Mouse (Mus musculus) mouse embryonic stem cell (cell line): ENCODE data around the gene Traf3ip2.

Experiments used
- in situ Hi-C, 2 experiments: fragments of 300-500 bp; cut with MboI; formaldehyde crosslinking; loops; 1 replicate in 1 of 2; 3 replicates in 1 of 2; pipeline ENCODE4 v1.14.3; 2019 to 2020; ENCODE audit warnings: low sequenced_read_pairs in 2 of 2, low pct_unique_long_range_greater_than_20kb in 1 of 2, mixed read lengths in 1 of 2; ENCODE audit not compliant: unreplicated experiment in 1 of 2

Traf3ip2 gene

DNA sequence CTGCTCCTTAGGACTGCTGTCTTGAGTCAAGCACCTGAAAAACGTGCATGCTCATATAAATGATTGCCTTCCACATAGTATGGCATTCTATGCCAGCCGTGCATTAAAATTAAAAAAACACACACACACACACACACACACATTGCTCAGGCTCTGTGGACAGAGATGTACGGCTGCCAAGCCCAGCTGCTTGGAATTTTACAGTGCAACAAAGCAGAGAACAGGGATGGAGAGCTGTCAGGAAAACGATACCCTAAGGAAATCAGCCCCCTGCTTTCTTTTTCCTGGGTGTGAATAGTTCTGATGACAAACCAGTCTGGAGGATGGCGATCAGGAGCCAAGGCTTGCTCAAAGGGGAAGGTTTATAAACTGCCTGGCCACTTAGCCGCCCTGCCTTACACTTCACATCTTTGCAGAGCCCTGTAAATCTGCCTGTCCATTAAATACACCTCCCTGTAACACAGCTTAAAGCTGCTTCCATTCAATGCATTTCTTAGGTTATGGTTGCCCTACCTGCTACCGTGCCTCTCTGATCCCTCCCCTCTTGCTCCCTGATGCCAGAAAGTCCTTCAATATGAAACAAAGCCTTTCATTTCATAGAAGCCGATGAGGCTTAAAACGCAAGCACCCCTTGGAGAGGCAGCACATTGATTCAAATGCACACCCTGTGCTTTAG lies 15.5 kb upstream of the Traf3ip2 start:
- in situ Hi-C loops = no loop called here

- in situ Hi-C loops = no loop called here
Measured at GRCm38 (mm10) chr10:39597792-39598183, 14.9 kb upstream of the Traf3ip2 start.

GRCm38 (mm10) chr10:39599601-39600000 lies 13.1 kb upstream of the Traf3ip2 start:
- in situ Hi-C loops = no loop called here

- in situ Hi-C loops = no loop called here
Measured at GRCm38 (mm10) chr10:39600115-39600514, 12.6 kb upstream of the Traf3ip2 start.

DNA sequence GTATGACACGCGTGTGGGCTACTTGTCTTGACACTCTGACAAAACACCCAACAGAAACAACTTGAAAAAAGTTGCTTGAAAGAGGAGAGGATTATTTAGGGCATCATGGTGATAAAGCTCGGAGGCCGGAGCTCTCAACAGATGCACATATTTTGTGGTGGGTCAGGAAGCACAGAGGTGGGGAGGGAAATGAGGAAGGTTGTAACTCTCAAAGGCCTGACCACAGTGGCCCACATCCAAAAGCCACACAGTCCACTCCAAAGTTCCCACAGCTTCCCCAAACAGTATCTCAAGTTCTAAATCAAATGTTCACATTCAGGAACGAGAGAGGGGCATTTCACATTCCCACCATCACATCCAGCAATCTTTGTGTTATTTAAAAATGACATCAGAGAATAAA lies 11.7 kb upstream of the Traf3ip2 start:
- in situ Hi-C loops = no loop called here

- in situ Hi-C loops = no loop called here
Measured at GRCm38 (mm10) chr10:39606434-39606833, 6.3 kb upstream of the Traf3ip2 start.

- in situ Hi-C loops = no loop called here
Measured at GRCm38 (mm10) chr10:39611234-39611633, 1.5 kb upstream of the Traf3ip2 start.

DNA sequence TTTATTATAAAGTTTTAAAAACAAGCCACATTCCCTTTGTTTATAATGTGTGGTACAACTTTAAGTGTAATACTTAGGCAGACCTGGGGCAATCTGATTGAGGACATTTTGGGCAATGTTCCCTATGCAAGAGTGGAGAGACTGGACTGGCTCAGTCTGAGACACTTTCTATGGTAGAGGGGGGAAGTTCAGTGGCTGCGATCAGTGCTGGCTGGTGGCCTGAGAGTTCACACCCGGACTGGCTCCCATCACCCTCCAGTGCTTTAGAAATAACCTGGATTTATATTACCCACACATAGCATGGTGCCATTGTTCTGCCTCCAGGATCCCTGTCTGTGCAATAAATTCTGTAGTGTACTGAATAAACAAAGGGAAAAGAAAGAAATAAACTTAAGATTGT lies 603 bp upstream of the Traf3ip2 start:
- in situ Hi-C loops = no loop called here

- in situ Hi-C loops = no loop called here
Measured at GRCm38 (mm10) chr10:39612989-39613831, 476 bp downstream of the Traf3ip2 start.

GRCm38 (mm10) chr10:39613973-39614372 lies 1.2 kb downstream of the Traf3ip2 start:
- in situ Hi-C loops = no loop called here

DNA sequence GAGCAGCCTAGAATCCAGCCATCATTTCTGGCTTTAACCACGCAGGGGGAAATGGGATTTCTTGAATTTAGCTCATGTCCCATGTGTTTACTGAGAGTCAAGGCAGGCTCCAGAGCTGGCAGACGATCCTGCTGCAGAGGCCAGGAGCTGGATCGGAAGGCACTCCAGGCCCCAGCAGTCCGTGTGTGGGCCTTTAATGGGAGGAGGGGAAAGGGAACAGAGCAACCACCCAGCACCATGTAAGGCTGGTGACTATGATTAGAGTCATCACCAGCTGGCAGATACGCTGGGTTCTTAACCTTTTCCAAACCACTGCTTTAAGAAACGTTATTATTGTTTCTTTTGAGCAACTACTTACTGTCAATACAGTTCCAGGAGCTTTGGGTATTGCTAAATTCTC lies 1.9 kb downstream of the Traf3ip2 start:
- in situ Hi-C loops = no loop called here

- in situ Hi-C loops = no loop called here
Measured at GRCm38 (mm10) chr10:39615531-39616229, 2.9 kb downstream of the Traf3ip2 start.

- in situ Hi-C loops = no loop called here
Measured at GRCm38 (mm10) chr10:39616230-39616590, 3.5 kb downstream of the Traf3ip2 start.

DNA sequence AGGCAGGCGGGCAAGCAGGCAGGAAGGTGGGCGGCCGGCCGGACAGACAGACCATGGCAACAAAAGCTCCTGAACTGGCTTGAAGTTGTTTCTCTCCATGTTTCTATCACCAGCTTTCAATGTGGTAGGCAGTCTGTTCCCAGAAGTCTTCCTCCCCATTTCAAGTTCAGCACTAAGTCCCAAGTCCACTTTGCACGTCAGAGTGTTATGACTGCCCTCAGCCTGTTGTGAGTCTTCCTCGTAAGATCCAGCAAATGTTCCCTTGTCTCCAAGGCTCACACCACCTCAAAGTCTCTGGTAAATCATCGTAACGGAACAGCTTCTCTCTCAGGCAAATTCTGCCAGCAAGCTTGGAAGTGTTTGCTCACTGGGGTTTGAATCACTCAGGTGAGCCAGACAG lies 3.9 kb downstream of the Traf3ip2 start:
- in situ Hi-C loops = no loop called here

GRCm38 (mm10) chr10:39618431-39618830 lies 5.7 kb downstream of the Traf3ip2 start:
- in situ Hi-C loops = no loop called here

- in situ Hi-C loops = no loop called here
Measured at GRCm38 (mm10) chr10:39620626-39621025, 7.9 kb downstream of the Traf3ip2 start.

DNA sequence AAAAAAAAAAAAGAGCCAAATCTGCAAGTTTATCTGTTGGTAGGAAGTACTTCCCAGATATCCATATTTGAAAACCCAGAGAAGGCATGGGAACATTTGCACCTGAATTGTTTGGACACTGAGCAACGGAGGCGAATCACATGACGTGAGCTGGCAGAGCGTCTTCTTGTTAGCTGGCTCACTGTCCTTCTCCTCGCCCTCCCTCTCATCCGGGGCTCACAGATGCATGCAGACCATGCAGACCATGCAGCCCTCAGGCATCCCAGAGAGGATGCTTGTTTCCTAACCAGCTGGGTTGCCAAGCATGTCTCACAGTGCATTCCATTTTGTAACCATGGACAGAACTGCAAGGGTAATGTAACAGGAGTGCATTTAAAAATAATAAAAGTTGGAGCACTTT lies 11.1 kb downstream of the Traf3ip2 start:
- in situ Hi-C loops = no loop called here

DNA sequence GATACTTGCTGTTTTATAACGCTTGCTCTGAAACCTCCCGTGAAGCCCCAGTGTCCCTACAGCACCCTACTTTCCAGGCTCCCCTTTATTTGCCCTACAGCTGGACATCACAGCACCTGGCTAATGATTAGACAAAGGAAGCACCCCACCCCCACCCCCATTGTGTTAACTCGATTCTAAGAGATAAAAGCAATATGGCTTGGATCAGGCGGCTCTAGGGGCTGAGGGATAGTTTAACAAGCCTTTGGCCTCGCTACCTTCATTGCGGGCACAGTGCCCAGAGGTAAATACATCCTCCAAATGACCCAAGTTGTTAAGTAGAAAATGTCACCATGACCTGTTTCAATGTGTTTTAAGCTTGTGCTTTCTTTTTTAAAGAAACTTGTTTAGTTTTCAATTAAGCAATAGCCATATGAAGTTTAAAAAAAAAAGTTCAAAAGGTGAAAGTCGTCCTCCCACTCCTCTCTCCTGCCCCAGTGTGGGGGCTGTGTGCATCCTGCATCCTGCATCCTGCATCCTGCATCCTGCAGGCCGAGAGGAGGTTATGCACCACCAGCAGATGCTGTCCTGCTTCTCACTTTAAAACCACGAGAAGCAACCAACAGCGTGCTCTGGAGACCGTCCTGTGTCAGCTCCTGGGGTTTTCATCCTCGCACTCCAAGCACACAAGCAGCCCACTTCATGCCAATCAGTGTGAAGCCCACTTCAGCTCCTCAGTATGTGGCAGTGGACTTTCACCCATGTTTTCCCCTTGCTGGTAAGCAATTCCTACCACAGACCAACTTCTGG lies 12.3 kb downstream of the Traf3ip2 start:
- in situ Hi-C loops = no loop called here
